Mouse (Mus musculus) C2C12 (cell line): ENCODE results near the gene Ltbp2.

Experiments used
- CEBPB ChIP-seq: IDR thresholded peaks from one replicate; pipeline ENCODE4 v1.6.1; 2011; ENCODE audit warnings: low read depth, mild to moderate bottlenecking, control low read depth, moderate library complexity
- CTCF ChIP-seq: IDR thresholded peaks from one replicate; pipeline ENCODE4 v1.5.1; 2011; ENCODE audit not compliant: control insufficient read depth, insufficient read depth, insufficient read length
- MAX ChIP-seq: IDR thresholded peaks from one replicate; pipeline ENCODE4 v1.6.1; 2011; ENCODE audit warnings: mild to moderate bottlenecking, control low read depth

DNA sequence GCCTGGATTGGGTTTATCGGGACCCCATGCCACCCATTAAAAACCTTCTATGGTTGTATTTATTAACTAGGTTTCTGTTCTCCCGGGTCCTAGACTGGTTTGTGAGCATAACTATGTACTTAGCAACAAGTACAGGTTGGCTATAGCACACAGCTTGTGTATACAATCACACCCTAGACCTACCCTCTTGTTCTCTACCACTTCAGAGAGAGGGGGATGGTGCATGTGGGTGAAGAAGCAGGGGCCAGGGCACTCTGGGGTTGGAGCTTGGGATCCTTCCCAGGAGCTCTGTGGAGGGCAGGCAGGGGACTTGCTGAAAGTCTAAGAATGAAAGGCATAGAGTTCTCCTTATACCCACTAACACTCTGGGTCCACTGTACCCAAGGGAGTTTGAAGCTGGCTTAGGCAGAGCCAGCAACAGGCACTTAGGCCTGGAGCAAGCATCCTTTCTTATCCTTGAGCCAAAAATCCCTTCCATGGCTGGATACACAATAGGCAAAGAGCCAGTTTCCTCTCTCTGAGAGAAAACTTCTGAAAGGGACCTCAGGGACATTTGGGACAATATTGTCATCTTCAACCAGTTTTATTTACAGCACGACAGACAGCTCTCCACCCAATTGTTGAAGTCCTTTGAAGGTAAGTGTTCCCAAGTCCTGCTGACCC, 61.5 kb downstream of the Ltbp2 start:
- no peak for TF ChIP-seq MAX
- no peak for TF ChIP-seq CTCF
- no peak for TF ChIP-seq CEBPB
